Mouse (Mus musculus): ENCODE data around the gene 9930022D16Rik.
A peak's percentile ranks its signal among the peaks of the same experiment; 100 is the strongest.

9930022D16Rik gene

DNA sequence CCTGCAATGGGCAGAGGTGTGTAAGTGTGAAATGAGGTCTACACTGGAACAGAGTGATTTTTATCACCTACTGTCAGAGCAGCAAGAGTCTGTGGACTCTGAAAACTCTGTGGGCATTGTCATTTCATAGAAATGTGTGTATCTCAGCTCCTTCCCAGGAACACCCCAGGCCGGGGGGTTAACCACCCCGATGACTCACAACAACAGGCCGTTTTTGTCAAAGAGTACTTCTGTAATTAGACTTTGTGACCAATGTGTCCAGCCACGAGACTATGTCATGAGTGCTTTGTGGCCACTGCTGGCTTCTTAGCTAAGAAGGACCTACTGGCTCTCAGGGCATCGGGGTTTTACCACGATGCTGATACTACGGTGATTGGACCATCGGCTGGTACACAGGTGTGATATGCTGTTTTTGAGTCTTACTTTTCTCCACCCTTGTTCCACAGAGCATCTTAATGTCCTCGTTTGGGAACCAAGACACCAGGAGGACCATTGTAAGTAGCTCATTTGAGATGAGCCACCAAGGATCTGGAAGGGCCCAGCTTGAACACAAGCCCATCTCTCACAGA lies 3.8 kb downstream of the 9930022D16Rik start:
- no peak for DNase-seq

DNA sequence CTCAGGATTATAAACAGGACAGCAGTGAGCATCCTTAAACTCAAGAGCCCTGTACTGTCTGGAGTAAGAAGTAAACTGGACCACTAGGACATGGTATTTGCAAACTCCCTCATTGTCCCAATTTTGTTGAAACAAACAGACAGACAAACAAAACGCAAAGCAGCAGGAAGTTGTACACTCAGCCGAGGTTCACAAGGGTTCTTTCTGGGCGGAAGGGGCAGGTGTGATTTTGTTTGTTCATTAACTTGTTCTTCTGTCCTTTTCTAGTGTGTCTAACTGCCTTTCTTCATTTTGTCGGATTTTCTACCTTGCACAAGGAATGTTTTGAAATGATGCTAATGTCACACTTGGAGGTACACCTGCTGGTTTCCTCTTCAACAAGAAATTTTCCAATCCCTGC lies 5.7 kb downstream of the 9930022D16Rik start:
- DNase-seq, result no peak

- no peak for DNase-seq
These were observed 6.3 kb downstream of the 9930022D16Rik start for GRCm38 (mm10) chr11:109419961-109420566.

DNA sequence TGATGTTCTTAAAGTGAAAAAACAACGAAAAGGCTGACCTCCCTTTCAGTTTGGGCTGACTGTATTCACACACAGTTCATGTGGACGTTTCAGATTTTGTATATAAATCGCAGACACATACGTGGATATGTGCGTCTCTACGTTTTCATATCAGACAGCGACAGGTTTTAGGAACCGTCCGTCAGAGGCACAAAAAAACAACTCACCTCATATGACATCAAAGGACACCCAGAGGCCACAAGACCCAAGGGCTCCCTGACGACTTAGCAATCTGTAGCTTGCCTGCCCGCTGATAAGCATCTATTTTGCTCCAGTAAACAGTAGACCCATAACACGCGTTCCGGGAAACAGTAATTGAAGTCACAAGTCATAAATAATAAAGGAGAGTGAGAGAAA lies 6.8 kb downstream of the 9930022D16Rik start:
- no peak for DNase-seq

GRCm38 (mm10) chr11:109421205-109421604 lies 7.5 kb downstream of the 9930022D16Rik start:
- no peak for DNase-seq

- DNase-seq, result no peak
These were observed 8.5 kb downstream of the 9930022D16Rik start for GRCm38 (mm10) chr11:109422263-109422662.

DNA sequence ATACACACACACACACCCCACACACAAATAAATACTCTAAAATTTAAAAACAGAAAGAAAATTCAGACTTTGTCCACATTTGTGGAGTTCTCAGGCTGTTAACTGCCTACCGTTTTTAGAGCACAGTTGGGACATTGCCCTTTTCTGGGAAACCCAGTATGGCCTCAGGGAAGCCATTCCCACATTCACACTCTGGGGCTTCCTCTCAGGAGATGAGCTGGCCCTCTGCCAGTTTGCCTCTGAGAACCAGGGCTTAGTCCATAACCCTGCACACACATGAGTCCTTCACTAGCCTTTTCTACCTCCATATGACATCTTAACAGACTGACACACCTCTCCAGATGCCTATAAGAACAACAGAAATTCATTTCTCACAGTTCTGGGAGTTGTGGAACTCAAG lies 9.6 kb downstream of the 9930022D16Rik start:
- peak; percentile 39 to 54 for DNase-seq

- DNase-seq, result peak; percentile 99 to 100
These were observed 11.9 kb downstream of the 9930022D16Rik start, which contains the start of gene Amz2 for GRCm38 (mm10) chr11:109425392-109426271. Gene Amz2 (plus strand): TSS chr11:109425946.

GRCm38 (mm10) chr11:109426272-109426586 lies 12.5 kb downstream of the 9930022D16Rik start:
- DNase-seq, result no peak

- no peak for DNase-seq
These were observed 13.6 kb downstream of the 9930022D16Rik start for GRCm38 (mm10) chr11:109427353-109427752.

GRCm38 (mm10) chr11:109434233-109434798 lies 20.6 kb downstream of the 9930022D16Rik start:
- DNase-seq, result no peak

GRCm38 (mm10) chr11:109436889-109437288 lies 23.2 kb downstream of the 9930022D16Rik start:
- DNase-seq, result no peak

- DNase-seq, result no peak
These were observed 25.5 kb downstream of the 9930022D16Rik start for GRCm38 (mm10) chr11:109439209-109439608.

DNA sequence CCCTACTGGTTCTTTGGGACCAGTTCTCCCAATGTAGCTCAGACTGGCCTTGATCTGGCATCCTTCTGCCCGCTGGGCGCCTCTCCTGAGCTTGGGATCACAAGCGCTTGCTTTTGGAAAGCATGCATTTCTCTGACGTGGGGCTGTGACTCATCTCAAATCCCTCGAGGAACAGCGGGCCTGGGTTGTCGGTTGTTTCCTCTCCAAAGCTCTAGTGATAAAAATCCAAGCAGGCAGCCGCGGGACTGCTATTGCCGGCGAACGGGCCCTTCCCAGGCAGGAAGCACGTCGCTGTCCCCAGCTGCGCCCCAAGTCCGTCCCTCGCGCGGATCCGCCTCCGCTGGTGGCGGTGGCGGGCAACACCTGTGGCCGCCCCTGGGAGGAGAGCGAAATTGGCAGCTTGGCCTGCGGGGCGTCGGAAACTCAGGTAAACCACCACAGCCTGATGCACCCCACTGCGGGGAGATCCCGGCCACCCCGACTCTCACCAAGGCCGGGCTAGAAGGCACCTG lies 26.2 kb downstream of the 9930022D16Rik start:
- DNase-seq, result peak; percentile 78 to 89

DNA sequence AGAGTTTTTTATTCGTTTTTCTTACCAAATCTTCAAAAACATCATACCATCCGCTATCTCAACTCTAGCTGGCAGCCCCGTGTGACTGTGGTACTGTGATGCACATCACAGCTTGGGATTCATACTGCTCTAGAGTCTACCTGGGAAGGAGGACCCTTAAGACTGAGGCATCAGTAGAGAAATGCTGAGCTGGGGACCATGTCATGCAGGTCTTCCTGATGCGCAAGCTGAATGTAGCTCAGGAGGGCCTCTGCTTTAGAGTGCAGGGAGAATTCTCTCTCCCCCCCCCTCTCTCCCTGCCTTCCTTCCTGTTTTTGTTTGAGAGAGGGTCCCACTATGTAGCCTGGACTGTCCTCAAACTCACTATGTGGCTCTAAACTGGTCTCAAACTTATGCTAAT lies 26.9 kb downstream of the 9930022D16Rik start:
- DNase-seq, result no peak

- DNase-seq, result peak in 1 of 2 experiments; percentile 64
These were observed 27.4 kb downstream of the 9930022D16Rik start for GRCm38 (mm10) chr11:109441119-109441518.

- DNase-seq, result no peak
These were observed 28.5 kb downstream of the 9930022D16Rik start for GRCm38 (mm10) chr11:109442166-109442730.

DNA sequence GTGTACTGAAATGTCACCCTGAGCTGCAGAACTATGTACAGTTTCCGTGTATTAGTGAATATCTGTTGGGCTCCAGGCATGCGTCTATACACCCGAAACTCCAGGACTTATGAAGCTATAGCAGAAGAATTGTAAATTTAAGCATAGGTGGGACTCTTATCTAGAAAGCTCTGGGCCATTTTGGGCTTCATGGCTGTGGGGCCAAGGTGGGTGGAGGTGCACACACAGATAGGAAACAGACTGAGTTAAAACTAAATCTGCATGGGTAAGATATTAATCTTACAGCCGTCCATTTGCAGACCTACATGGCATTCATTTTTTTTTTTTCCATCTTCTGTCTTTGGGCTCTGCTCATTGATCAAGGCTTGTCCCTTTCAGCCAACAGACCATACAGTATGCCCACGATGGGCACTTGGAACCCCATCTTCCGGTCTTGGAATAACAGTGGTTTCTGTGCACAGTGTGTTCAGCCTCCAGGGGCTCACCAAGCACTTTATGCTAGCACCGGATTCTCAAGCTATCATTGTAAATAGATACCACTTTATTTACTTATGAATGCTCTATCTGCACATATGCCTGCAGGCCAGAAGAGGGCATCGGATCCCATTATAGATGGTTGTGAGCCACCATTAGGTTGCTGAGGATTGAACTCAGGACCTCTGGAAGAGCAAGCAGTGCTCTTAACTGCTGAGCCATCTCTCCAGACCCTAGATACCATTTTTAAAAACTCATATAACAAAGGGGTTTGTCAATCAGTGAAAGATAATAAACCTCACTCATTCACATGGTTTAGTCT lies 29.9 kb downstream of the 9930022D16Rik start:
- DNase-seq, result no peak

- peak in 1 of 2 experiments; percentile 32 for DNase-seq
These were observed 30.9 kb downstream of the 9930022D16Rik start for GRCm38 (mm10) chr11:109444600-109444999.

GRCm38 (mm10) chr11:109445438-109446035 lies 31.8 kb downstream of the 9930022D16Rik start:
- peak in 1 of 2 experiments; percentile 11 for DNase-seq

GRCm38 (mm10) chr11:109451169-109451568 lies 37.5 kb downstream of the 9930022D16Rik start:
- DNase-seq, result no peak

- DNase-seq, result no peak
These were observed 42.5 kb downstream of the 9930022D16Rik start for GRCm38 (mm10) chr11:109456261-109456660.
